ENCODE assay signal across 28 mouse cellular contexts in the genomic region with DNA sequence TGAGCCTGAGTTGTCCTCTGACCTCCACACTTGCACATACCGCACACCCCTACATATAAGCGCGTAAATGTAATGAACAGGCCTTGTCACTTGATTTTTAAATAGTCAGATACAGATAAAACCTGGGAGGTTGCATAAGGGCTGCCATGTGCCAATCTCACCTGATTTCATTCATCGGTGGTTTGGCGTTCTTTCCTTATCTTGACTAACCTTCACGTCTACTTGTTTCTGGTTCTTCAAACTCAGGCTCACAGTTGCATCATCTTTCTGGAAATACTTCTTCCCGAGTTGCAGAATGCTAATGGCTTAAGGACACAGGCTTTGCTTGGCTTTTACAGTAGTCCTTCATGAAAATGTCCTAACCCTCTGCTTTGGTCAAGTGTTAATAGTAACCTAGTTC.
DNase-seq lines count a peak whose midpoint lies in the region; ATAC-seq and TF ChIP-seq lines count a peak whose summit lies in the region.
"Had no signal": no experiment of that assay in that cellular context is flagged by ENCODE, and none has a peak within 500 bp of the region (broad histone marks: within the 10 kb centered on the region; RNA-seq: fewer than 3 reads in every experiment).

No protein-coding gene starts in this region.

- TF ChIP-seq CTCF in lung, postnatal 0 days (IDR thresholded peaks at IDR 0.05): no peak
- no peak for TF ChIP-seq CTCF in MEL (IDR thresholded peaks at IDR 0.05 in 2 of 3, conservative IDR thresholded peaks at IDR 0.05 in 1 of 3; ENCODE audit: control insufficient read depth in 1 of 3, insufficient read depth in 1 of 3, low read depth in 2 of 3, low read length in 3 of 3, poor library complexity in 1 of 3, severe bottlenecking in 1 of 3)
- TF ChIP-seq CTCF in hindbrain, postnatal 0 days (IDR thresholded peaks at IDR 0.05; ENCODE audit: low read depth): no peak

- no peak for TF ChIP-seq EP300 in lung, postnatal 0 days (IDR thresholded peaks at IDR 0.05)
- peak in 1 of 2 experiments; percentile 52; a peak in 2 of 4 replicates for TF ChIP-seq EP300 in MEL (IDR thresholded peaks at IDR 0.05; ENCODE audit: low read depth in 1 of 2, low read length in 2 of 2)

- WGBS in lung, postnatal 0 days: 69% methylated on average over 7 of the region's 7 CpGs
- 90% methylated on average over 7 of the region's 7 CpGs for WGBS in hindbrain, postnatal 0 days

- H3K4me3 ChIP-seq in lung, postnatal 0 days (ENCODE audit: low read depth, low read length): no peak overlapping the region
- no peak overlapping the region for H3K4me3 ChIP-seq in MEL (ENCODE audit: control insufficient read depth in 1 of 2, insufficient read depth in 1 of 2, low read depth in 2 of 2, low read length in 2 of 2)
- H3K4me3 ChIP-seq in hindbrain, postnatal 0 days (ENCODE audit: low read length): no peak overlapping the region
- H3K4me3 ChIP-seq: embryonic facial prominence, embryonic 12.5 days; embryonic facial prominence, embryonic 15.5 days; forebrain, embryonic 12.5 days; forebrain, embryonic 15.5 days; heart, adult 2 months; heart, embryonic 12.5 days; heart, embryonic 15.5 days; hindbrain, embryonic 10.5 days; hindbrain, embryonic 13.5 days had no signal

- no peaks in the 10 kb centered on the region for H3K27me3 ChIP-seq in lung, postnatal 0 days (replicated peaks; ENCODE audit: insufficient read depth, low read length)
- H3K27me3 ChIP-seq in MEL (ENCODE audit: control insufficient read depth in 1 of 2, insufficient read depth in 2 of 2, low read length in 2 of 2): no peaks in the 10 kb centered on the region
- no peaks in the 10 kb centered on the region for H3K27me3 ChIP-seq in hindbrain, postnatal 0 days (ENCODE audit: insufficient read depth, low read length)
- H3K27me3 ChIP-seq: embryonic facial prominence, embryonic 12.5 days; embryonic facial prominence, embryonic 15.5 days; forebrain, embryonic 12.5 days; forebrain, embryonic 15.5 days; heart, embryonic 12.5 days; heart, embryonic 15.5 days; hindbrain, embryonic 13.5 days; Patski had no signal

- no peak for TF ChIP-seq RAD21 in MEL (IDR thresholded peaks at IDR 0.05; ENCODE audit: low read depth, low read length)

- H3K9me3 ChIP-seq in lung, postnatal 0 days (ENCODE audit: low read length): no peaks in the 10 kb centered on the region
- no peaks in the 10 kb centered on the region for H3K9me3 ChIP-seq in MEL (replicated peaks; ENCODE audit: insufficient read depth, low read length)
- no peaks in the 10 kb centered on the region for H3K9me3 ChIP-seq in hindbrain, postnatal 0 days (ENCODE audit: low read length)
- H3K9me3 ChIP-seq: embryonic facial prominence, embryonic 12.5 days; embryonic facial prominence, embryonic 15.5 days; forebrain, embryonic 12.5 days; forebrain, embryonic 15.5 days; heart, embryonic 12.5 days; heart, embryonic 15.5 days; hindbrain, embryonic 10.5 days; hindbrain, embryonic 13.5 days had no signal

- no peaks in the 10 kb centered on the region for H3K36me3 ChIP-seq in lung, postnatal 0 days (ENCODE audit: insufficient read depth, low read length)
- H3K36me3 ChIP-seq in MEL (ENCODE audit: control insufficient read depth in 1 of 2, insufficient read depth in 2 of 2, low read length in 2 of 2): peaks cover 0 to 6% of the 10 kb centered on the region in 2 experiments; a peak in 1 of 4 replicates
- no peaks in the 10 kb centered on the region for H3K36me3 ChIP-seq in hindbrain, postnatal 0 days (ENCODE audit: insufficient read depth, low read length)
- H3K36me3 ChIP-seq: embryonic facial prominence, embryonic 12.5 days; embryonic facial prominence, embryonic 15.5 days; forebrain, embryonic 12.5 days; forebrain, embryonic 15.5 days; heart, embryonic 12.5 days; heart, embryonic 15.5 days; hindbrain, embryonic 10.5 days; hindbrain, embryonic 13.5 days had no signal

- H3K9ac ChIP-seq in lung, postnatal 0 days (replicated peaks; ENCODE audit: low read depth): no peak overlapping the region
- no peak overlapping the region for H3K9ac ChIP-seq in MEL (ENCODE audit: control insufficient read depth, low read depth, low read length, poor library complexity, severe bottlenecking)
- no peak overlapping the region for H3K9ac ChIP-seq in hindbrain, postnatal 0 days (replicated peaks; ENCODE audit: low read length)
- H3K9ac ChIP-seq: embryonic facial prominence, embryonic 12.5 days; embryonic facial prominence, embryonic 15.5 days; forebrain, embryonic 12.5 days; forebrain, embryonic 15.5 days; heart, embryonic 12.5 days; heart, embryonic 15.5 days; hindbrain, embryonic 13.5 days had no signal

- peak; percentile 23 for DNase-seq in lung, postnatal 0 days (ENCODE audit: low spot score)
- no peak for DNase-seq in lung, postnatal 4 days
- DNase-seq in 416B (ENCODE audit: low read depth) (peak; percentile 30), MEL (ENCODE audit: low read depth, low spot score) (peak; percentile 40)
- DNase-seq in hindbrain, postnatal 0 days (ENCODE audit: low spot score): no peak
- DNase-seq: adrenal gland, postnatal 10 days; adrenal gland, postnatal 36 days; cerebellum, adult 11 months; cerebellum, adult 2 months; cerebellum, adult 9-11 months; cerebellum, postnatal 25 days; gastrocnemius, postnatal 25 days; heart, adult 2 months; heart, postnatal 10 days; heart, postnatal 36 days had no signal

- no peak overlapping the region for H3K27ac ChIP-seq in lung, postnatal 0 days (ENCODE audit: low read length)
- no peak overlapping the region for H3K27ac ChIP-seq in MEL (ENCODE audit: control insufficient read depth, low read depth, low read length)
- H3K27ac ChIP-seq in hindbrain, postnatal 0 days: no peak overlapping the region
- H3K27ac ChIP-seq: embryonic facial prominence, embryonic 12.5 days; embryonic facial prominence, embryonic 15.5 days; forebrain, embryonic 12.5 days; forebrain, embryonic 15.5 days; heart, adult 2 months; heart, embryonic 15.5 days; hindbrain, embryonic 10.5 days; hindbrain, embryonic 13.5 days had no signal

- no peak; the same call in 1 of the 2 replicates for ATAC-seq in lung, postnatal 0 days
- peak; percentile 24 for ATAC-seq in megakaryocyte, adult 5-6 weeks (ENCODE audit: poor library complexity, severe bottlenecking)
- ATAC-seq in cerebellum, adult (ENCODE audit: insufficient number of reproducible peaks, low FRiP score, low TSS enrichment): no peak
- no peak for ATAC-seq in hindbrain, postnatal 0 days
- ATAC-seq: forebrain, embryonic 15.5 days; hindbrain, embryonic 16.5 days; inflammation-experienced regulatory T-cells, adult 6 months; Patski had no signal

- no peaks in the 10 kb centered on the region for H3K4me1 ChIP-seq in lung, postnatal 0 days (ENCODE audit: insufficient read depth, low read depth, low read length)
- peaks cover 5 to 10% of the 10 kb centered on the region in 2 experiments; a peak in 3 of 4 replicates for H3K4me1 ChIP-seq in MEL (ENCODE audit: control insufficient read depth in 1 of 2, insufficient read depth in 2 of 2, low read length in 2 of 2)
- H3K4me1 ChIP-seq in hindbrain, postnatal 0 days (ENCODE audit: insufficient read depth, low read length): no peaks in the 10 kb centered on the region
- H3K4me1 ChIP-seq: embryonic facial prominence, embryonic 12.5 days; embryonic facial prominence, embryonic 15.5 days; forebrain, embryonic 12.5 days; heart, embryonic 12.5 days; heart, embryonic 15.5 days; hindbrain, embryonic 10.5 days; hindbrain, embryonic 13.5 days had no signal

- H3K4me2 ChIP-seq in lung, postnatal 0 days (replicated peaks; ENCODE audit: low read depth, low read length): no peak overlapping the region
- H3K4me2 ChIP-seq in hindbrain, postnatal 0 days (ENCODE audit: low read depth, low read length): no peak overlapping the region
- H3K4me2 ChIP-seq: embryonic facial prominence, embryonic 12.5 days; embryonic facial prominence, embryonic 15.5 days; forebrain, embryonic 12.5 days; forebrain, embryonic 15.5 days; heart, embryonic 12.5 days; heart, embryonic 15.5 days; hindbrain, embryonic 13.5 days had no signal

- no peak for TF ChIP-seq POLR2A in MEL (IDR thresholded peaks at IDR 0.05; ENCODE audit: control insufficient read depth in 1 of 2, insufficient read depth in 1 of 2, low read depth in 1 of 2, low read length in 2 of 2, poor library complexity in 1 of 2)

- H3K79me2 ChIP-seq in MEL (ENCODE audit: control insufficient read depth, insufficient read depth, low read length, poor library complexity): no peaks in the 10 kb centered on the region

TF ChIP-seq in MEL, 35 proteins besides CTCF, POLR2A, EP300 and RAD21:
- TF ChIP-seq MEF2A (IDR thresholded peaks at IDR 0.05; ENCODE audit: extremely low read depth, insufficient replicate concordance, low read depth, low read length, poor library complexity, severe bottlenecking): no peak
- 0 out of 2 replicates have a peak, but pooled peaks have one; percentile 13 for TF ChIP-seq USF1 (IDR thresholded peaks at IDR 0.05; ENCODE audit: low read depth, low read length)
- TF ChIP-seq MXI1 (IDR thresholded peaks at IDR 0.05; ENCODE audit: low read depth, low read length): peak; percentile 65; the same call in 1 of the 2 replicates
- peak; percentile 34; the same call in 1 of the 2 replicates for TF ChIP-seq TCF12 (IDR thresholded peaks at IDR 0.05; ENCODE audit: low read depth, low read length)
- TF ChIP-seq ZC3H11A (IDR thresholded peaks at IDR 0.05; ENCODE audit: low read depth, low read length): no peak
- peak; percentile 55; the same call in 1 of the 2 replicates for TF ChIP-seq BHLHE40 (IDR thresholded peaks at IDR 0.05; ENCODE audit: borderline replicate concordance, low read depth, low read length)
- TF ChIP-seq ETS1 (IDR thresholded peaks at IDR 0.05; ENCODE audit: low read depth, low read length): peak; percentile 68
- TF ChIP-seq GATA1 (IDR thresholded peaks at IDR 0.05; ENCODE audit: low read depth, low read length): peak; percentile 38; the same call in 1 of the 2 replicates

Comparison
In these comparisons a context has a peak if more than half of its experiments do, and no peak if none do; other contexts are left out.
1. DNase-seq: peak in lung, postnatal 0 days (single experiment), 416B (single experiment) and MEL (single experiment); none in lung, postnatal 4 days (0 of 2) and hindbrain, postnatal 0 days (single experiment).